Mouse (Mus musculus) brain, embryonic 14.5 days (tissue): ENCODE measurements around the gene Guca2a.

Experiments
- CTCF ChIP-seq: fragments of 200-500 bp; IDR thresholded peaks from 2 replicates; pipeline ENCODE4 v1.5.1; 2012; ENCODE audit warnings: inconsistent platforms, mild to moderate bottlenecking, moderate library complexity, borderline replicate concordance; ENCODE audit not compliant: insufficient read depth, insufficient read length; ENCODE audit errors: extremely low read depth
- POLR2A ChIP-seq: fragments of 200-500 bp; IDR thresholded peaks from 2 replicates; pipeline ENCODE4 v1.6.1; 2012; ENCODE audit warnings: mild to moderate bottlenecking, inconsistent platforms, borderline replicate concordance; ENCODE audit not compliant: poor library complexity, insufficient read depth, insufficient read length, severe bottlenecking; ENCODE audit errors: extremely low read depth

DNA sequence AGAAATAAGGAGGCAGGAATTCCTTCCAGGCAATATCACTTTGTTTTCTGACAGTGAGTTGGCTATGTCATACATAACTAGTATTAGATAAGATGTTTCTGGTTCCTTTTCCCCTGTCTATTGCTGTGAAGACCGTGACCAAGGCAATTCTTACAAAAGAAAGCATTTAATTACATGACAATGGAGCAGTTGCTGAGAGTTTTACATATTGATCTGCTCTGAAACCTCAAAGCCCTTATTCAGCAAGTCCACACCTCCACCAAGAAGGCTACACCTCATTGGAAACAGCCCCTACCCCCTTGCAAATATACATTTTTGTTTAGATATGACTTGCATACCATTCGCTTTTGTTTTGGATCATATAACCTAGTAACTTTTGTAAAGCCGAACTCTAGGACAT, 45.0 kb upstream of the Guca2a start:
- no peak for TF ChIP-seq CTCF
- no peak for TF ChIP-seq POLR2A
